Comparison of ENCODE assay signal across 16 mouse cellular contexts in the genomic region with DNA sequence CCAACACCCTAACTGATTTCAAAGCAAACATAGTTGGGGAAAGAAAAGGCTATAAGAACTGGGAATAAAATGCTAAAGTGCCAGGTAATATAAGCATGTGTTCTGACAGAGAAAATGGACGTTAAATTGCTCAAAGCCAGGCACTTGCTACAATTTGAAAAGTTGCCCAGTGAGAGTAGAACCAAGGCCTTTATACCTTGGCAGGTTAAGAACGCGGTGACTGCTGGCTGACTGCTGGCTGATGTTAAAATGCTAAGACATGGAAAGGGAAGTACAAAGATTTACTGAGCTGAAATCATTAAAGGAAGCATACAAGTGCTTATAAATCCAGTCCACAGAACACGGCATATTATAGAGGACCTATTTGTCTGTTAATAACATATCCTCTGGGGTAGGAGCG.
"Had no signal": no experiment of that assay in that cellular context is flagged by ENCODE, and none has a peak within 500 bp of the region (broad histone marks: within the 10 kb centered on the region; RNA-seq: fewer than 3 reads in every experiment).

No protein-coding gene starts in this region.

- H3K4me3 ChIP-seq: intestine, embryonic 15.5 days; limb, embryonic 12.5 days; limb, embryonic 15.5 days; liver, embryonic 13.5 days; stomach, embryonic 15.5 days had no signal

- H3K9ac ChIP-seq: intestine, embryonic 15.5 days; limb, embryonic 12.5 days; limb, embryonic 15.5 days; liver, embryonic 13.5 days; stomach, embryonic 15.5 days had no signal

- H3K4me1 ChIP-seq: intestine, embryonic 15.5 days; limb, embryonic 12.5 days; limb, embryonic 15.5 days; liver, embryonic 13.5 days; stomach, embryonic 15.5 days had no signal

- DNase-seq: left cerebral cortex, postnatal 4 days; liver, embryonic 13.5 days; lung, adult 2 months; lung, postnatal 14 days; lung, postnatal 4 days; midbrain, embryonic 14.5 days; right cerebral cortex, postnatal 25 days; spleen, adult 18-20 months; thymus, postnatal 25 days had no signal

- H3K27me3 ChIP-seq: intestine, embryonic 15.5 days; limb, embryonic 12.5 days; limb, embryonic 15.5 days; liver, embryonic 13.5 days; stomach, embryonic 15.5 days had no signal

- H3K36me3 ChIP-seq: intestine, embryonic 15.5 days; limb, embryonic 12.5 days; limb, embryonic 15.5 days; liver, embryonic 13.5 days; stomach, embryonic 15.5 days had no signal

- H3K4me2 ChIP-seq: intestine, embryonic 15.5 days; limb, embryonic 12.5 days; limb, embryonic 15.5 days; liver, embryonic 13.5 days; midbrain, embryonic 11.5 days; stomach, embryonic 15.5 days had no signal

- ATAC-seq: hindbrain, embryonic 16.5 days; intestine, embryonic 15.5 days had no signal

- H3K27ac ChIP-seq: intestine, embryonic 15.5 days; kidney, postnatal 0 days; limb, embryonic 12.5 days; limb, embryonic 15.5 days; liver, embryonic 13.5 days; stomach, embryonic 15.5 days had no signal

- H3K9me3 ChIP-seq: intestine, embryonic 15.5 days; limb, embryonic 12.5 days; limb, embryonic 15.5 days; liver, embryonic 13.5 days; stomach, embryonic 15.5 days had no signal
